Comparison of ENCODE assay signal across 11 mouse cellular contexts in the genomic region with DNA sequence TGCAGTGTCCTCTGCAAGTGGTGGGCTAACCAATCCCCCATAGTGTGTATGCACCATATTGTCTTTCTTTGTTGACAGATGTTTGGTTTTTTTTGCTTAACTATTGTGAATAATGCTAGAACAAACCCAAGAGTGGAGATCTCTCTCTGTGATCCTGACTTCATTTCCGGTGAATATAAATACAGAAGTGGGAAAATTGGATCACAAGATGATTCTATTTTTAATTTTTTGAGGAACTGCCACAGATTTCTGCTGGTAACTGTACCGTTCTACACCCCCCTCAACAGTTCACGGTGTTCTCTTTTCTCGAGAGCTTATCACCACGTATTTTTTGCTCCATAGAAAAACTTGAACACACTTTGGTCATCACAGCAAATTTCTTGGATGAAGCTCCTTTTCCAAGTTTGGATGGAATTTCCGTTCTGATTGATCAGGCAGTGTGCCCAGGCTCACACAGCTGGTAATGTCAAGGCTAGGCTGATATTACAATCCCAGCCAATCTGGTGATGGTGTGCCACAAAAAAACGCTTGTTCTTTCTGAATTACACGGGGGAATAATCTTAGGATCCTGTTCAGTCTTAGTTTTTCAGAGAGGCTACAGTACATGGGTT. TPM values are rescaled to one million over a fixed set of nuclear protein-coding genes. Genes with fewer than 3 reads are reported as not detected.
A peak's percentile ranks its signal among the peaks of the same experiment; 100 is the strongest.
DNase-seq lines count a peak whose midpoint lies in the region; ATAC-seq and TF ChIP-seq lines count a peak whose summit lies in the region.
"Had no signal": no experiment of that assay in that cellular context is flagged by ENCODE, and none has a peak within 500 bp of the region (broad histone marks: within the 10 kb centered on the region; RNA-seq: fewer than 3 reads in every experiment).

No protein-coding gene starts in this region.

- no peak overlapping the region for H3K9ac ChIP-seq in lung, postnatal 0 days (replicated peaks; ENCODE audit: low read depth)
- H3K9ac ChIP-seq: midbrain, embryonic 12.5 days; neural tube, embryonic 13.5 days had no signal

- no peaks in the 10 kb centered on the region for H3K36me3 ChIP-seq in lung, postnatal 0 days (ENCODE audit: insufficient read depth, low read length)
- H3K36me3 ChIP-seq: midbrain, embryonic 12.5 days; neural tube, embryonic 13.5 days had no signal

- H3K27ac ChIP-seq in gastrocnemius, adult 2 months: no peak overlapping the region; the same call in 1 of the 2 replicates
- H3K27ac ChIP-seq in lung, postnatal 0 days (ENCODE audit: low read length): 0 out of 2 replicates have a peak overlapping the region, but pooled peaks have one; percentile 2
- H3K27ac ChIP-seq: midbrain, embryonic 12.5 days; neural tube, embryonic 13.5 days had no signal

- peak; percentile 23; the same call in 1 of the 2 replicates for ATAC-seq in lung, postnatal 0 days
- ATAC-seq in megakaryocyte progenitor cell, adult 5-6 weeks (replicated peaks; ENCODE audit: poor library complexity): no peak; the same call in 1 of the 2 replicates

- 45% methylated on average over 8 of the region's 8 CpGs for WGBS in lung, postnatal 0 days

- intact Hi-C loops in gastrocnemius, adult 2 months (cut with DNase I): no loop called here
- intact Hi-C loops in heart, postnatal 25 days (cut with DNase I): no loop called here

- no peaks in the 10 kb centered on the region for H3K9me3 ChIP-seq in lung, postnatal 0 days (ENCODE audit: low read length)
- H3K9me3 ChIP-seq: midbrain, embryonic 12.5 days; neural tube, embryonic 13.5 days had no signal

- peak; percentile 40 for DNase-seq in gastrocnemius, adult 2 months
- DNase-seq in gastrocnemius, postnatal 10 days: no peak
- peak; percentile 59 for DNase-seq in lung, postnatal 0 days (ENCODE audit: low spot score)
- DNase-seq in lung, postnatal 25 days (ENCODE audit: low spot score): no peak
- peak; percentile 53 for DNase-seq in heart, postnatal 25 days (ENCODE audit: low spot score)
- peak; percentile 32 for DNase-seq in testis, postnatal 14 days (ENCODE audit: low spot score)
- DNase-seq in natural killer cell, adult 2 months (ENCODE audit: low spot score in 2 of 2): no peak
- DNase-seq: thymus, postnatal 14 days had no signal

- H3K4me2 ChIP-seq in lung, postnatal 0 days (replicated peaks; ENCODE audit: low read depth, low read length): no peak overlapping the region
- H3K4me2 ChIP-seq: midbrain, embryonic 12.5 days; neural tube, embryonic 13.5 days had no signal

- TF ChIP-seq CTCF in gastrocnemius, adult 2 months (IDR thresholded peaks at IDR 0.05): no peak
- no peak for TF ChIP-seq CTCF in lung, postnatal 0 days (IDR thresholded peaks at IDR 0.05)

- no peaks in the 10 kb centered on the region; the same call in 1 of the 2 replicates for H3K4me1 ChIP-seq in lung, postnatal 0 days (ENCODE audit: insufficient read depth, low read depth, low read length)
- H3K4me1 ChIP-seq: midbrain, embryonic 12.5 days had no signal

- no peaks in the 10 kb centered on the region for H3K27me3 ChIP-seq in lung, postnatal 0 days (replicated peaks; ENCODE audit: insufficient read depth, low read length)
- H3K27me3 ChIP-seq: midbrain, embryonic 12.5 days; neural tube, embryonic 13.5 days had no signal

- no peak for TF ChIP-seq EP300 in lung, postnatal 0 days (IDR thresholded peaks at IDR 0.05)

- H3K4me3 ChIP-seq in gastrocnemius, adult 2 months: no peak overlapping the region
- H3K4me3 ChIP-seq in lung, postnatal 0 days (ENCODE audit: low read depth, low read length): no peak overlapping the region
- H3K4me3 ChIP-seq: midbrain, embryonic 12.5 days; neural tube, embryonic 13.5 days had no signal

RNA-seq across cellular contexts. Expression of a gene that starts 47.0 kb away (rescaled TPM):
- 10 to 100 TPM; 11.9 to 17.5 TPM for total RNA-seq in gastrocnemius, adult 2 months (2021)
- 10 to 100 TPM; 21.8 to 28.5 TPM for total RNA-seq in gastrocnemius, postnatal 10 days (2021)
- polyA plus RNA-seq in lung, postnatal 0 days (2015; fragmentation: Nextera tagmentation; extraction: Ambion mirVana): 37.5 and 44.2 TPM in 2 replicates
- 10 to 100 TPM; 24.0 to 24.4 TPM for total RNA-seq in heart, postnatal 25 days (2021)
- total RNA-seq in megakaryocyte progenitor cell, adult 5-6 weeks (2015): 8.4 and 10.0 TPM in 2 replicates
- 8.0 and 8.7 TPM in 2 replicates for total RNA-seq in megakaryocyte progenitor cell, adult 5-6 weeks (2017)

Comparison
In these comparisons a context has a peak if more than half of its experiments do, and no peak if none do; other contexts are left out.
1. DNase-seq: peak in gastrocnemius, adult 2 months (single experiment), lung, postnatal 0 days (single experiment), heart, postnatal 25 days (single experiment) and testis, postnatal 14 days (single experiment); none in gastrocnemius, postnatal 10 days (single experiment), lung, postnatal 25 days (single experiment) and natural killer cell, adult 2 months (0 of 2).